Mouse (Mus musculus): ENCODE results near the gene Ring1.

- TF ChIP-seq CTCF (IDR thresholded peaks at IDR 0.05; ENCODE audit: low read depth, low read length): no peak
- TF ChIP-seq POLR2A (IDR thresholded peaks at IDR 0.05; ENCODE audit: insufficient read depth, low read length): no peak
- no peak for TF ChIP-seq EP300 (IDR thresholded peaks at IDR 0.05; ENCODE audit: insufficient read depth, low read depth, low read length)
Observed at GRCm38 (mm10) chr17:34068864-34069263, 44.4 kb upstream of the Ring1 start.
